Mouse (Mus musculus) cortical plate, adult 2 months (tissue): Measurements from ENCODE around the gene Disp2. TPM values are rescaled to one million over a fixed set of nuclear protein-coding genes. Genes with fewer than 3 reads are reported as not detected.

Experiments used
- H3K27ac ChIP-seq: fragments of 200-500 bp; 2 replicates; pipeline ENCODE4 v1.5.1; 2012; ENCODE audit warnings: low read length, control low read depth, inconsistent platforms; ENCODE audit not compliant: insufficient read depth
- H3K4me1 ChIP-seq: fragments of 200-500 bp; 2 replicates; pipeline ENCODE4 v1.6.1; 2011; ENCODE audit warnings: low read length; ENCODE audit not compliant: control insufficient read depth, insufficient read depth
- H3K4me3 ChIP-seq: fragments of 200-500 bp; 2 replicates; pipeline ENCODE4 v1.5.1; 2011; ENCODE audit warnings: mild to moderate bottlenecking, low read length, control low read depth; ENCODE audit not compliant: insufficient read depth
- CTCF ChIP-seq: fragments of 200-500 bp; IDR thresholded peaks from 2 replicates; pipeline ENCODE4 v1.5.1; 2011; ENCODE audit warnings: mild to moderate bottlenecking, control low read depth, low read length; ENCODE audit not compliant: insufficient read depth; ENCODE audit errors: extremely low read depth
- POLR2A ChIP-seq: fragments of 200-500 bp; IDR thresholded peaks from 2 replicates; pipeline ENCODE4 v1.6.1; 2011; ENCODE audit warnings: mild to moderate bottlenecking, low read length, control low read depth; ENCODE audit not compliant: insufficient read depth; ENCODE audit errors: extremely low read depth
- polyA plus RNA-seq: library from polyadenylated mRNA; depleted of rRNA; stranded (reverse); fragments of >200 nt; gene quantifications from 2 replicates; pipeline ENCODE4 v1.2.3, GENCODE M21; 2012

The Disp2 gene
- polyA plus RNA-seq, 1 experiment: 128 TPM

DNA sequence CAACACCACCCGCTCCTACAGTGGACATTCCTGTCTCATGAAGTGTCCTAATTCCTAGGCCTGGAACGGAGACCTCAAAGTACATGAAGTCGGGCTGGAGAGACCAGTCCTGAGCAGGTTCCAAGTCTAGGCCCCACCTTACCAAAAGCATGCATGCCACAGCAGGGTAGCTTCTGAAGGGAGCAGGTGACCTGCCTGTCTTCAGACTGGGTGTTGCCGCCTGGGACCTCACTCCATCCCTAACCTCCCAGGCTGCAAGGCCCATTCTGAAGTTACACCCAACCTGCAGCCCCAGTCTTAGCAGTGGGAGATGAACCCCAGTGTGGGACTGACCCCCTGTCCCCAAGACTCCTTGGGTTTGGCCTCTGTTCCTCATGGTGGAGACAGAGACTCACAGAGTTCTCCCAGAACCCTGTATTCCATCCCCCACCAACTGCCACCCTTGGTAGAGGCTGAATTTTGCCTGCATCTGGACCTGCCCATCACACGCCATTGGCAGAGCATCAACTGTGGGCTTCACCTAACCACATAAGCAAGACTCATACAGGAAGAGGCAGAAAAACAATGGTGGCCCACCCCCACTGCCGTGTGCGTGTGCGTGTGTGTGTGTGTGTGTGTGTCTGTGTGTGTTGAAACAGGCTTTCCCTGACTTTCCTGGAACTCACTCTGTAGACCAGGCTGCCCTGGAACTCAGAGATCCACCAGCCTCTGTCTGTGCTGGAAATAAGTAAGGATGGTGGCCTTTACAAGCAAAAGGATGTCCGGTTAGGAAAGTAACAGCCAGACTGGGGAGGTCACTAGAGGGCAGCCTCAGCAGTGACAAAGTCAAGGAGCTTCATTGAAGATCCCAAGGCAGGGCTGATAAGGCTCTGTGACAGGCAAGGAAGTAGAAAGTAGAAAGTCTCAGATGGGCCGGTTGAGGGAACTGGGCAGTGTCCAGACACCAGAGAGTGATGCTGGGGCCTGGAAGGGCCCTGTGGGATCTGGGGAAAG, 13.2 kb upstream of the Disp2 start:
- no peak overlapping the region for H3K27ac ChIP-seq
- H3K4me1 ChIP-seq: peaks cover 8% of the 10 kb centered on the region
- no peak overlapping the region for H3K4me3 ChIP-seq
- no peak for TF ChIP-seq POLR2A
- no peak for TF ChIP-seq CTCF

DNA sequence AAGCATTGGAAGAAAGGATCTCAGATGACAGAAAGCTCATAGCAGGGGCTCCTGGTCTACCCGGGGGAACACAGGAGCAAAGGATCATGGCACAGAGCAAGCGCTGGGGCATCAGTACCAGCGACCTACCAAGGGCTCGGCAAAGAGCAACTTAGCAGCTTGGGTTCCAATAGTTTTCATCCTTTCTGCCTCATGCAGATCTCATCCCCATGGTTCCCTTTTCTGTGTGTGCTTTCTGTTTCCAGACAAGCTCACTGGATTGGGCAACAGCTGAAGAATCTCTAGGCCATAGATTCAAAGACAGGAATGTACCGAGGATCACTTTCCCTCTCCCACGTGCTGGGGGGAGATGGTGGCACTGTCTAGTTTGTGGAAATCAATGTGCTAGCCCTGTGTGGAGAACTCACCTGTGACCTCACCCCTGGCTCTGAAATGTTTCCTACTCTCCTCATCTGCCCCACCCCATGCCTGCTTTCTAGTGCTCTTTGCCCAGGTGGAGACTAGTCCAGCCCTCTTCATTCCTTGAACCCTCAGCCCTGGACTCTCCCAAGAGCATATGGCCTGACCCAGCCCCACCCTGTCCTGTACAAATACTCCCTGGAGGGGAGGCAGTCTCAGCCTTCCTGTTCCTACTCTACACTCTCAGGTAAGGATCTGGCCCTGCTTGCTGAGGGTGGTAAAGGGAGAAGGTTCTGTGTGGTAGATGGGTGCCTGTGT, 7.2 kb upstream of the Disp2 start, which contains the start of gene Phgr1:
Phgr1 (plus strand) TSS at position 612 of the 717 bp plus-strand sequence.
- Histone ChIP-seq H3K4me3 (no peak within 1 kb of the TSS), H3K4me1 (no peaks in the 10 kb centered on the region), H3K27ac (no peak within 1 kb of the TSS)
- TF ChIP-seq CTCF: no peak
- no peak for TF ChIP-seq POLR2A

DNA sequence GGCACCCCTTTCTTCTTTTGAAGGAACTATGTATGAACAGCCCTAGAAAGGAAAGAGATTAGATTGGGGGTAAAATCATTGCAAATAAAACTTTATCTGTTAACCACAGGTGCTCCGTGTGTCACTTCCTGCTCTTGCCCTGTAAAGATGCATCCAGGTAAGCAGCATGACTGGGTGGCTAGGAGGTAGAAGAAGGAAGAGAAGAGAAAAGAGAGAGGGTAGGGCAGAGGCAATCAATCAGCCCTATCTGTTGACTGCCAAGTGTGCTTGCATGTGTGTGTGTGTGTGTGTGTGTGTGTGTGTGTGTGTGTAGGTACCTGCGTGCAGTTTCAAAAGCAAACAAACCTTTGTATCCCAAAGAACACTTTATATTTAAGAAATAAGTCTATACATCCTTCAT, 5.0 kb upstream of the Disp2 start:
- TF ChIP-seq CTCF (no peak), POLR2A (no peak)
- H3K4me1 ChIP-seq: peaks cover 2% of the 10 kb centered on the region
- H3K27ac ChIP-seq: no peak overlapping the region
- H3K4me3 ChIP-seq: no peak overlapping the region

GRCm38 (mm10) chr2:118775396-118775795, 4.1 kb upstream of the Disp2 start:
- TF ChIP-seq CTCF (no peak), POLR2A (no peak)
- Histone ChIP-seq H3K4me3 (no peak overlapping the region), H3K27ac (no peak overlapping the region), H3K4me1 (peaks cover 2% of the 10 kb centered on the region)

- Histone ChIP-seq H3K27ac (no peak overlapping the region), H3K4me3 (no peak overlapping the region), H3K4me1 (peaks cover 2% of the 10 kb centered on the region)
- TF ChIP-seq CTCF (no peak), POLR2A (no peak)
These were observed 3.7 kb upstream of the Disp2 start for GRCm38 (mm10) chr2:118775846-118776245.

DNA sequence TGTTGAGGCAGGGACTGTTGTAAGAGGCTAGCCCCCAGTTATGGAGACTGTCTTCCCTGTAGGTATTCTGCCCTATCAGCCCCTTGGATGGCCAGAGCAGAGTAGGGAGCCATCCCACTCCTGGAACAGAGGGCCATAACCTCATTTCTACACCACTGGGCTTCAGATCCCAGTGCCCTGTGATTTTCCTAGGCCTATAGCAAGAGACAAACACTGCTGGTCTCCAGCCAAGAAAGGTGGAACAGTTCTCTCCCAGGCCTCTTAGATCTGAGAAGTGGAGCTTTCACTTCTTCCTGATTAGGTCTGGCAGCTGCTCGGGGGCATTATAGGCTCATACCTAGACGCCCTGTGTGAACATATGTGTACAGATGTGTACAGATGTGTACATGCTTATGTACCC, 3.2 kb upstream of the Disp2 start:
- TF ChIP-seq CTCF (no peak), POLR2A (no peak)
- H3K4me3 ChIP-seq: no peak overlapping the region
- H3K27ac ChIP-seq: no peak overlapping the region
- H3K4me1 ChIP-seq: peaks cover 2% of the 10 kb centered on the region

DNA sequence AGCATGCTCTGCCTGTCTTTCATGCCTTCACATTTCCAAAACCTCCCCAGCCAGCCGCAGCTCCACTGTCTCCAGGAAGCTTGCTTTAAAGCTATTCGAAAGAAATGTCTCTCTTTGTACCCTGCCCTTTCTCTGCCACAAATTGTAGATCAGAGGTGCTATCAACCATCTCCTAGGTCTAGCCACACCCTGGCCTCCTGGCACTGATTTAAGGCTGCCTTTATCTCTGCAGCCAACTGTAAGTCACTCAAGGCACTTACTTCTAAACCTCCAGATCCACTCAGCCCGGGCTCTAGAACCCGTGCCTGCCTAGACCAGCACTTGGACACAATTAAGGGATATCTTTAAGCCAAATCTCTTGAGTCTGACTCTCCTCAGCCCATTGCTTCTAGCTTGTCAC, 1.1 kb upstream of the Disp2 start:
- H3K4me1 ChIP-seq: peaks cover 2% of the 10 kb centered on the region
- no peak for TF ChIP-seq CTCF
- no peak for TF ChIP-seq POLR2A
- H3K4me3 ChIP-seq: no peak overlapping the region
- H3K27ac ChIP-seq: no peak overlapping the region

DNA sequence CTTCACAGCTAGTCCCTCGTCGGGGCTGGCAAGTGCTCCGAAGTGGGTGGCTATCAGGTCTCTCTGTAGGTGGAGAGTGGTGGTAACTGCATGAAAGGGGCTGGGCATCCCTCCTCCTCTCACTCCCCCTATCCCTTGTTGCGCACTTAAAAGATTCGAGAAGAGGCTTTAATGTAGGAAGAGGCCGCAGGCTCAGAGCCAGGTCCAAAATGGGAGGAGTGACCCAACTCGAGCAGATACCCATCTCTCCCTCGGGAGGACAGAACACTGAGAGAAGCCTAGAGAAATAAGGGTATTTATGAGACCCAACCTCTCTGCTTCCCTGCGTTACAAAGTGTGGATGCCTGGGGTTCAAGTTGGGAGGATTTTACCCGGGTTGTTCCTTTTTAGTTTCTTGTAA, 454 bp upstream of the Disp2 start:
- Histone ChIP-seq H3K4me3 (peak overlapping the region; percentile 81), H3K4me1 (peaks cover 2% of the 10 kb centered on the region), H3K27ac (no peak overlapping the region; the same call in 1 of the 2 replicates)
- TF ChIP-seq POLR2A: no peak
- TF ChIP-seq CTCF: no peak

DNA sequence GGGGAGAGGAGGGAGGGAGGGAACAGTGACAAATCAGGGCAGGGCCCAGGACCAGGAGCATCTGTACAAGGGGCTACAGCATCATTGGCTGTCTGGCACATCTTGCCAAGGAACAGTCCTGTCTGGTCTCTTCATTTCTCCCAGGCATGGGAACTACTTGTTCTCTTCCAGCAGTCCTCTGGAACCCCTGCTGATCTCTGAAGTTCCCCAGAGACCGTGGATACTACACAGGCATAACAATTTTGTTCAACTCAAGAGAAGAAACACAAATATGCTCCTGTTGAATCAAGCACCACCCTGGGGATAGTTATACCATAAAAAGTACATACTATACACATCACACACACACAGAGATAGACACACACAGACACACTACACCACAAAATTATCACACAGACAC, 1.6 kb downstream of the Disp2 start:
- H3K4me3 ChIP-seq: peak overlapping the region; percentile 81; the same call in 1 of the 2 replicates
- peaks cover 2% of the 10 kb centered on the region for H3K4me1 ChIP-seq
- H3K27ac ChIP-seq: no peak overlapping the region
- TF ChIP-seq CTCF (no peak), POLR2A (no peak)
